Mouse (Mus musculus) hindbrain, embryonic 12.5 days (tissue): ENCODE data around the gene Thsd7b. TPM values are rescaled to one million over a fixed set of nuclear protein-coding genes. Genes with fewer than 3 reads are reported as not detected.
"Not testable (repeated sequence)": the region's sequence is repeated elsewhere in the genome, so short reads cannot be mapped to it uniquely, and the experiment has no call there.

Source experiments
- ATAC-seq: fragments of 200-750 bp; cut with Nextera tagmentation; 2 replicates; pipeline ENCODE4 v1.8.0; 2017; ENCODE audit warnings: moderate TSS enrichment; ENCODE audit not compliant: low FRiP score
- H3K27ac ChIP-seq: fragments of 300-500 bp; sonication (generic); 2 replicates; pipeline ENCODE4 v1.5.1; 2016; ENCODE audit warnings: mild to moderate bottlenecking
- H3K27me3 ChIP-seq: fragments of 300-500 bp; sonication (generic); 2 replicates; pipeline ENCODE4 v1.6.1; 2016; ENCODE audit warnings: mild to moderate bottlenecking
- H3K36me3 ChIP-seq: fragments of 300-500 bp; sonication (generic); 2 replicates; pipeline ENCODE4 v1.6.1; 2016; ENCODE audit warnings: mild to moderate bottlenecking
- H3K4me1 ChIP-seq: fragments of 300-500 bp; sonication (generic); 2 replicates; pipeline ENCODE4 v1.6.1; 2016
- H3K4me2 ChIP-seq: fragments of 300-500 bp; sonication (generic); replicated peaks from 2 replicates; pipeline ENCODE4 v1.6.1; 2016; ENCODE audit warnings: mild to moderate bottlenecking
- H3K4me3 ChIP-seq: fragments of 300-500 bp; sonication (generic); 2 replicates; pipeline ENCODE4 v1.5.1; 2016; ENCODE audit warnings: mild to moderate bottlenecking
- H3K9ac ChIP-seq: fragments of 300-500 bp; sonication (generic); 2 replicates; pipeline ENCODE4 v1.6.1; 2016; ENCODE audit warnings: mild to moderate bottlenecking, moderate library complexity
- H3K9me3 ChIP-seq: fragments of 300-500 bp; sonication (generic); replicated peaks from 2 replicates; pipeline ENCODE4 v1.6.1; 2016; ENCODE audit warnings: mild to moderate bottlenecking
- WGBS: fragments of 180-500 bp; shearing (Covaris S2); methylation state at CpG from one replicate; pipeline ENCODE4 v1.1.7; 2016; 5-methylcytosine and 5-hydroxymethylcytosine counted together
- polyA plus RNA-seq: library from polyadenylated mRNA; unstranded; fragments of >200 nt; fragmentation: Nextera tagmentation; extraction: Ambion mirVana; gene quantifications from 2 replicates; pipeline ENCODE4 v1.2.1, GENCODE M21; 2016

Gene Thsd7b
- polyA plus RNA-seq, 1 experiment from 2014 or later = 14.7 TPM

- Histone ChIP-seq H3K4me3 (no peak overlapping the region), H3K9me3 (no peaks in the 10 kb centered on the region), H3K36me3 (no peaks in the 10 kb centered on the region), H3K9ac (no peak overlapping the region), H3K27me3 (no peaks in the 10 kb centered on the region), H3K4me1 (no peaks in the 10 kb centered on the region), H3K4me2 (no peak overlapping the region), H3K27ac (no peak overlapping the region)
- WGBS = 85% methylated on average over 13 of the region's 13 CpGs
- ATAC-seq = no peak
Measured at GRCm38 (mm10) chr1:129595447-129595846, 322.3 kb downstream of the Thsd7b start.

- peaks cover 4% of the 10 kb centered on the region; the same call in 1 of the 2 replicates for H3K4me1 ChIP-seq
- no peaks in the 10 kb centered on the region for H3K27me3 ChIP-seq
- no peak for ATAC-seq
- no peaks in the 10 kb centered on the region for H3K36me3 ChIP-seq
- H3K9ac ChIP-seq = no peak overlapping the region
- H3K4me2 ChIP-seq = no peak overlapping the region
- H3K27ac ChIP-seq = no peak overlapping the region
- H3K9me3 ChIP-seq = no peaks in the 10 kb centered on the region
- no peak overlapping the region for H3K4me3 ChIP-seq
Measured at GRCm38 (mm10) chr1:129600933-129601332, 327.8 kb downstream of the Thsd7b start.

- ATAC-seq = no peak
- no peak overlapping the region for H3K4me2 ChIP-seq
- H3K9ac ChIP-seq = no peak overlapping the region
- H3K4me1 ChIP-seq = peaks cover 4% of the 10 kb centered on the region; the same call in 1 of the 2 replicates
- no peak overlapping the region for H3K27ac ChIP-seq
- no peaks in the 10 kb centered on the region for H3K9me3 ChIP-seq
- H3K27me3 ChIP-seq = no peaks in the 10 kb centered on the region
- H3K4me3 ChIP-seq = no peak overlapping the region
- H3K36me3 ChIP-seq = no peaks in the 10 kb centered on the region
Measured at GRCm38 (mm10) chr1:129602284-129602683, 329.2 kb downstream of the Thsd7b start.

GRCm38 (mm10) chr1:129608395-129608794 lies 335.3 kb downstream of the Thsd7b start:
- H3K9me3 ChIP-seq = no peaks in the 10 kb centered on the region
- no peak overlapping the region for H3K4me2 ChIP-seq
- WGBS = 76% methylated on average over 3 of the region's 3 CpGs
- no peak overlapping the region for H3K9ac ChIP-seq
- H3K36me3 ChIP-seq = no peaks in the 10 kb centered on the region
- H3K4me3 ChIP-seq = no peak overlapping the region
- H3K27me3 ChIP-seq = no peaks in the 10 kb centered on the region
- ATAC-seq = no peak
- no peak overlapping the region for H3K27ac ChIP-seq
- peaks cover 4% of the 10 kb centered on the region; the same call in 1 of the 2 replicates for H3K4me1 ChIP-seq

GRCm38 (mm10) chr1:129616080-129616479 lies 343.0 kb downstream of the Thsd7b start:
- no peak for ATAC-seq
- Histone ChIP-seq H3K4me2 (no peak overlapping the region), H3K27me3 (no peaks in the 10 kb centered on the region), H3K9ac (no peak overlapping the region), H3K36me3 (no peaks in the 10 kb centered on the region), H3K27ac (no peak overlapping the region), H3K9me3 (no peaks in the 10 kb centered on the region), H3K4me1 (peaks cover 3% of the 10 kb centered on the region), H3K4me3 (no peak overlapping the region)
- WGBS = 90% methylated on average over 1 of the region's 1 CpGs

GRCm38 (mm10) chr1:129619440-129620301 lies 346.6 kb downstream of the Thsd7b start:
- no peak overlapping the region for H3K27ac ChIP-seq
- peaks cover 3% of the 10 kb centered on the region for H3K4me1 ChIP-seq
- H3K4me2 ChIP-seq = no peak overlapping the region
- H3K9me3 ChIP-seq = no peaks in the 10 kb centered on the region
- ATAC-seq = peak; percentile 56
- H3K27me3 ChIP-seq = no peaks in the 10 kb centered on the region
- WGBS = 46% methylated on average over 7 of the region's 7 CpGs
- no peak overlapping the region for H3K4me3 ChIP-seq
- no peak overlapping the region for H3K9ac ChIP-seq
- no peaks in the 10 kb centered on the region for H3K36me3 ChIP-seq

GRCm38 (mm10) chr1:129624519-129624918 lies 351.4 kb downstream of the Thsd7b start:
- H3K27ac ChIP-seq = no peak overlapping the region
- no peak overlapping the region for H3K9ac ChIP-seq
- H3K4me1 ChIP-seq = no peaks in the 10 kb centered on the region; the same call in 1 of the 2 replicates
- H3K36me3 ChIP-seq = no peaks in the 10 kb centered on the region
- H3K4me3 ChIP-seq = no peak overlapping the region
- H3K4me2 ChIP-seq = no peak overlapping the region
- ATAC-seq = no peak
- WGBS = 89% methylated on average over 6 of the region's 6 CpGs
- H3K27me3 ChIP-seq = no peaks in the 10 kb centered on the region
- no peaks in the 10 kb centered on the region for H3K9me3 ChIP-seq

- H3K9ac ChIP-seq = no peak overlapping the region
- no peak overlapping the region for H3K4me2 ChIP-seq
- 77% methylated on average over 4 of the region's 4 CpGs for WGBS
- no peaks in the 10 kb centered on the region for H3K27me3 ChIP-seq
- H3K9me3 ChIP-seq = no peaks in the 10 kb centered on the region
- H3K27ac ChIP-seq = no peak overlapping the region
- H3K4me3 ChIP-seq = no peak overlapping the region
- H3K36me3 ChIP-seq = no peaks in the 10 kb centered on the region
- no peaks in the 10 kb centered on the region for H3K4me1 ChIP-seq
- no peak for ATAC-seq
Measured at GRCm38 (mm10) chr1:129635146-129635545, 362.0 kb downstream of the Thsd7b start.

GRCm38 (mm10) chr1:129644252-129644861 lies 371.3 kb downstream of the Thsd7b start:
- H3K27me3 ChIP-seq = no peaks in the 10 kb centered on the region
- H3K9me3 ChIP-seq = no peaks in the 10 kb centered on the region
- no peak overlapping the region for H3K27ac ChIP-seq
- H3K4me2 ChIP-seq = no peak overlapping the region
- WGBS = 67% methylated on average over 8 of the region's 8 CpGs
- no peaks in the 10 kb centered on the region for H3K36me3 ChIP-seq
- no peaks in the 10 kb centered on the region for H3K4me1 ChIP-seq
- no peak overlapping the region for H3K4me3 ChIP-seq
- no peak for ATAC-seq
- H3K9ac ChIP-seq = no peak overlapping the region

GRCm38 (mm10) chr1:129651448-129651847 lies 378.3 kb downstream of the Thsd7b start:
- not testable (repeated sequence) for H3K9ac ChIP-seq, H3K9me3 ChIP-seq, H3K4me1 ChIP-seq, H3K27ac ChIP-seq, H3K4me3 ChIP-seq, H3K4me2 ChIP-seq, H3K36me3 ChIP-seq, H3K27me3 ChIP-seq, ATAC-seq
- 91% methylated on average over 6 of the region's 6 CpGs for WGBS

GRCm38 (mm10) chr1:129658045-129658444 lies 384.9 kb downstream of the Thsd7b start:
- ATAC-seq = no peak
- Histone ChIP-seq H3K27me3 (no peaks in the 10 kb centered on the region), H3K9me3 (no peaks in the 10 kb centered on the region), H3K9ac (no peak overlapping the region), H3K4me3 (no peak overlapping the region), H3K27ac (no peak overlapping the region), H3K4me2 (no peak overlapping the region), H3K36me3 (no peaks in the 10 kb centered on the region), H3K4me1 (no peaks in the 10 kb centered on the region)
- WGBS = 69% methylated on average over 3 of the region's 3 CpGs

- ATAC-seq = no peak
- no peak overlapping the region for H3K4me2 ChIP-seq
- H3K4me3 ChIP-seq = no peak overlapping the region
- H3K36me3 ChIP-seq = no peaks in the 10 kb centered on the region
- H3K9me3 ChIP-seq = no peaks in the 10 kb centered on the region
- no peaks in the 10 kb centered on the region for H3K27me3 ChIP-seq
- no peaks in the 10 kb centered on the region for H3K4me1 ChIP-seq
- no peak overlapping the region for H3K9ac ChIP-seq
- 82% methylated on average over 1 of the region's 1 CpGs for WGBS
- H3K27ac ChIP-seq = no peak overlapping the region
Measured at GRCm38 (mm10) chr1:129675878-129676277, 402.8 kb downstream of the Thsd7b start.

- no peak overlapping the region for H3K9ac ChIP-seq
- no peaks in the 10 kb centered on the region for H3K4me1 ChIP-seq
- no peaks in the 10 kb centered on the region for H3K27me3 ChIP-seq
- H3K4me3 ChIP-seq = no peak overlapping the region
- no peak overlapping the region for H3K4me2 ChIP-seq
- no peak overlapping the region for H3K27ac ChIP-seq
- H3K9me3 ChIP-seq = no peaks in the 10 kb centered on the region
- no peak for ATAC-seq
- WGBS = 64% methylated on average over 4 of the region's 4 CpGs
- no peaks in the 10 kb centered on the region for H3K36me3 ChIP-seq
Measured at GRCm38 (mm10) chr1:129678851-129679250, 405.7 kb downstream of the Thsd7b start.
